Mouse (Mus musculus) embryonic facial prominence, embryonic 11.5 days (tissue): Measurements from ENCODE around the gene Gm15107. TPM values are rescaled to one million over a fixed set of nuclear protein-coding genes. Genes with fewer than 3 reads are reported as not detected.
"Not testable (repeated sequence)": the region's sequence is repeated elsewhere in the genome, so short reads cannot be mapped to it uniquely, and the experiment has no call there.

Source experiments
- ATAC-seq: fragments of 200-750 bp; cut with Nextera tagmentation; replicated peaks from 2 replicates; pipeline ENCODE4 v1.8.0; 2017; ENCODE audit warnings: low read depth; ENCODE audit not compliant: insufficient number of reproducible peaks, low FRiP score, low TSS enrichment
- DNase-seq: peaks from one replicate; pipeline ENCODE4 v3.0.0-alpha.2; 2015; ENCODE audit warnings: low spot score
- H3K27ac ChIP-seq: fragments of 300-500 bp; sonication (generic); replicated peaks from 2 replicates; pipeline ENCODE4 v1.5.1; 2014; ENCODE audit warnings: mild to moderate bottlenecking, low read depth, low read length, control low read depth
- H3K27me3 ChIP-seq: fragments of 300-500 bp; sonication (generic); 2 replicates; pipeline ENCODE4 v1.6.1; 2014; ENCODE audit warnings: mild to moderate bottlenecking, low read length, moderate library complexity, mixed read lengths; ENCODE audit not compliant: control insufficient read depth, insufficient read depth
- H3K36me3 ChIP-seq: fragments of 300-500 bp; sonication (generic); replicated peaks from 2 replicates; pipeline ENCODE4 v1.6.1; 2014; ENCODE audit warnings: low read depth, mild to moderate bottlenecking, low read length, moderate library complexity, mixed read lengths; ENCODE audit not compliant: control insufficient read depth, insufficient read depth
- H3K4me1 ChIP-seq: fragments of 300-500 bp; sonication (generic); 2 replicates; pipeline ENCODE4 v1.6.1; 2014; ENCODE audit warnings: low read length, mixed read lengths; ENCODE audit not compliant: control insufficient read depth, insufficient read depth
- H3K4me2 ChIP-seq: fragments of 300-500 bp; sonication (generic); 2 replicates; pipeline ENCODE4 v1.6.1; 2014; ENCODE audit warnings: low read depth, mild to moderate bottlenecking, control low read depth, low read length, moderate library complexity
- H3K4me3 ChIP-seq: fragments of 300-500 bp; sonication (generic); 2 replicates; pipeline ENCODE4 v1.5.1; 2014; ENCODE audit warnings: low read depth, low read length, control low read depth
- H3K9ac ChIP-seq: fragments of 300-500 bp; sonication (generic); replicated peaks from 2 replicates; pipeline ENCODE4 v1.6.1; 2014; ENCODE audit warnings: mild to moderate bottlenecking, control low read depth, low read length
- H3K9me3 ChIP-seq: fragments of 300-500 bp; sonication (generic); replicated peaks from 2 replicates; pipeline ENCODE4 v1.6.1; 2016; ENCODE audit warnings: mild to moderate bottlenecking, low read length, inconsistent platforms, mixed read lengths; ENCODE audit not compliant: control insufficient read depth
- WGBS: fragments of 180-500 bp; shearing (Covaris S2); extraction: QIAGEN DNeasy Blood & Tissue Kit; methylation state at CpG from one replicate; pipeline ENCODE4 v1.1.7; 2014; 5-methylcytosine and 5-hydroxymethylcytosine counted together
- polyA plus RNA-seq: library from polyadenylated mRNA; unstranded; fragments of >200 nt; fragmentation: Nextera tagmentation; extraction: Ambion mirVana; gene quantifications from 2 replicates; pipeline ENCODE4 v1.2.1, GENCODE M21; 2014

Gene Gm15107
- not detected in 2 replicates for polyA plus RNA-seq

GRCm38 (mm10) chrX:148180424-148180823, at the start of gene Gm15107:
Gene Gm15107 (plus strand): TSS chrX:148180724.
- not testable (repeated sequence) for H3K4me2 ChIP-seq, H3K27me3 ChIP-seq, H3K4me1 ChIP-seq, H3K27ac ChIP-seq, H3K4me3 ChIP-seq, ATAC-seq, DNase-seq, H3K9ac ChIP-seq, H3K36me3 ChIP-seq, H3K9me3 ChIP-seq
- 100% methylated on average over 1 of the region's 6 CpGs for WGBS

Other genes with a start within 250 kb of the Gm15107 start
- gene Gm15080, start 187.7 kb upstream of the Gm15107 start, polyA plus RNA-seq = not detected in 2 replicates